Mouse (Mus musculus) G1E (cell line): ENCODE data around the gene Adora2b.

Experiments
- CTCF ChIP-seq: IDR thresholded peaks from 2 replicates; pipeline ENCODE4 v1.5.1; 2012; ENCODE audit warnings: low read depth, low read length, inconsistent platforms, mixed read lengths
- GATA1 ChIP-seq: IDR thresholded peaks from 2 replicates; pipeline ENCODE4 v1.6.1; 2012; ENCODE audit warnings: borderline replicate concordance, low read length, inconsistent platforms, mixed read lengths
- POLR2AphosphoS5 ChIP-seq: IDR thresholded peaks from 2 replicates; pipeline ENCODE4 v1.6.1; 2012; ENCODE audit warnings: low read depth, low read length, inconsistent platforms; ENCODE audit not compliant: insufficient replicate concordance
- TAL1 ChIP-seq: conservative IDR thresholded peaks from 2 replicates; pipeline ENCODE4 v1.6.1; 2012; ENCODE audit warnings: low read depth, low read length, inconsistent platforms, mixed read lengths

- TF ChIP-seq CTCF (no peak), POLR2AphosphoS5 (no peak), GATA1 (no peak), TAL1 (no peak)
These were observed 38.9 kb upstream of the Adora2b start for GRCm38 (mm10) chr11:62209891-62210290.
